Mouse (Mus musculus) erythroblast, embryonic 14.5 days (primary cell): ENCODE data around the gene Pprc1. TPM values are rescaled to one million over a fixed set of nuclear protein-coding genes. Genes with fewer than 3 reads are reported as not detected.
A peak's percentile ranks its signal among the peaks of the same experiment; 100 is the strongest.

Source experiments
- H3K27me3 ChIP-seq: 2 replicates; pipeline ENCODE4 v1.6.1; 2012; ENCODE audit warnings: inconsistent platforms; ENCODE audit not compliant: control insufficient read depth
- H3K36me3 ChIP-seq: 2 replicates; pipeline ENCODE4 v1.6.1; 2012; ENCODE audit warnings: mild to moderate bottlenecking, inconsistent platforms; ENCODE audit not compliant: control insufficient read depth
- H3K4me1 ChIP-seq: 2 replicates; pipeline ENCODE4 v1.6.1; 2012; ENCODE audit warnings: inconsistent platforms; ENCODE audit not compliant: control insufficient read depth
- H3K4me3 ChIP-seq: replicated peaks from 2 replicates; pipeline ENCODE3; 2012; ENCODE audit warnings: moderate library complexity, mild to moderate bottlenecking, inconsistent platforms
- H3K9me3 ChIP-seq: 2 replicates; pipeline ENCODE4 v1.6.1; 2012; ENCODE audit warnings: low read length, inconsistent platforms, mixed read lengths; ENCODE audit not compliant: control insufficient read depth
- GATA1 ChIP-seq: IDR thresholded peaks from 2 replicates; pipeline ENCODE4 v1.6.1; 2012; ENCODE audit warnings: low read length, inconsistent platforms, mixed read lengths
- TAL1 ChIP-seq: IDR thresholded peaks from 3 replicates; pipeline ENCODE4 v1.6.1; 2012; ENCODE audit warnings: low read length, inconsistent platforms, mixed read lengths
- polyA plus RNA-seq: library from polyadenylated mRNA; stranded (reverse); fragments of >175 nt; gene quantifications from 2 replicates; pipeline ENCODE4 v1.2.3, GENCODE M21; 2012

The Pprc1 gene
- polyA plus RNA-seq, 1 experiment: 1.9 TPM

DNA sequence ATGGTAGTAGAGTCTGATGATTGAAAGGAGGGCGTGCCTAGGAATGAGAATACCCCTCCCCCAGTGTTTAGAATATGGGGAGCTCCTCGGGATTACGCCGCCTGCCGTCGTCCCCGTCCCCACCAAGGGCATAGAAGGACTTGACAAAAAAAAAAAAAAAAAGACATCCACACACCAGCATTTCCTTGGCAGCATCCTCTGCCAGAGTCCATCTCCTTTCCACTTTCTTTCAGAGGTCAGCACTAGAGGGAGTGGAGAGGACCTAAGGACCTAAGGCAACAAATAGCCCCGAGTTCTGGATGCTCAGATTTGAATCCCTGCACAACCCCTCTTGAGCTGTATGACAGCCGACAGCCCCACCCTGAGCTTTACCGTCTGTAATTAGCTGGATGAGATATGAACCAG is 1.9 kb downstream of the Pprc1 start:
- no peak for TF ChIP-seq TAL1
- no peak for TF ChIP-seq GATA1
- Histone ChIP-seq H3K27me3 (peaks cover 41% of the 10 kb centered on the region), H3K4me1 (peaks cover 57% of the 10 kb centered on the region), H3K4me3 (no peak overlapping the region), H3K36me3 (peaks cover 2% of the 10 kb centered on the region; the same call in 1 of the 2 replicates), H3K9me3 (no peaks in the 10 kb centered on the region)

DNA sequence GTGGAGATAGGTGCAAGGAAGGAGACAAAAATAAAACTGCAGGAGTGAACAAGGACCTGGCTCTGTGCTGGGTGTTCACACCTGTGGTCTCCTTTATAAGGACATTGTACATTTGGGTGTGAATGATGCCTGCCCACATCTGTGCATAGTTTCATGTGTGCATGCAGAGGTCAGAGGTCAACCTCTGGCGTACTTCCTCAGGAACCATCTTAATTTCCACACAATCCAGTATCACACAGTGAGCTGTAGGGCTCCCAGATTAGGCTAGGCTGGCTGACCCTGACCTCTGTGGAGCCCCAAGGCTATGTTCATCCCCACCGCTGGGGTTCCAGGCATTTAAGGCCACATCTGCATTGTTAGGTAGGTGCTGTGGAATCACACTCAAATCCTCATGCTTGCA is 2.7 kb downstream of the Pprc1 start:
- Histone ChIP-seq H3K4me3 (no peak overlapping the region), H3K36me3 (peaks cover under 1% of the 10 kb centered on the region; the same call in 1 of the 2 replicates), H3K9me3 (no peaks in the 10 kb centered on the region), H3K27me3 (peaks cover 41% of the 10 kb centered on the region), H3K4me1 (peaks cover 49% of the 10 kb centered on the region)
- no peak for TF ChIP-seq TAL1
- TF ChIP-seq GATA1: no peak

DNA sequence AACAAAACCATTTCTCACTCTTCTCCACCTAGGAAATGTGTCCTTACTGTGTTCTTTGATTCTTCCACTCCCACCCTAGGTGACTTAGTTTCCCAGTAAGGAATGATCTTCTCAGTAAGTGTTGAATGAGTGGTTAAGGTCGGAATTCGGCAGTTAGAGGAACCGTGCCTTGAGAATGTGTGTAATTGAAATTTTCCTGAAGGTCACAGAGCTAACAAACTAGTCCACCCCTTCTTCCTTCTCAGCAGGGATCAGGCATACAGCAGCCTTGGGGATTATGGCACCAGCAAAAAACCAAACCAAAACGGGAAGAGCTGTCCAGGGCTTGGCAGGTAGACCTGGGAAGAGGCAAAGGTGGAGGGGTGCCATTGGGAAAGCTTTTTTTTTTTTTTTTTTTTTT is 4.4 kb downstream of the Pprc1 start:
- Histone ChIP-seq H3K9me3 (no peaks in the 10 kb centered on the region), H3K27me3 (peaks cover 41% of the 10 kb centered on the region), H3K4me1 (peaks cover 38% of the 10 kb centered on the region), H3K36me3 (no peaks in the 10 kb centered on the region), H3K4me3 (no peak overlapping the region)
- TF ChIP-seq TAL1 (no peak), GATA1 (no peak)

- no peaks in the 10 kb centered on the region for H3K9me3 ChIP-seq
- TF ChIP-seq TAL1 (no peak), GATA1 (no peak)
- no peaks in the 10 kb centered on the region for H3K36me3 ChIP-seq
- H3K27me3 ChIP-seq: peaks cover 32% of the 10 kb centered on the region
- H3K4me1 ChIP-seq: peaks cover 27% of the 10 kb centered on the region
- H3K4me3 ChIP-seq: no peak overlapping the region
Measured at GRCm38 (mm10) chr19:46050462-46050861, 5.8 kb downstream of the Pprc1 start.

DNA sequence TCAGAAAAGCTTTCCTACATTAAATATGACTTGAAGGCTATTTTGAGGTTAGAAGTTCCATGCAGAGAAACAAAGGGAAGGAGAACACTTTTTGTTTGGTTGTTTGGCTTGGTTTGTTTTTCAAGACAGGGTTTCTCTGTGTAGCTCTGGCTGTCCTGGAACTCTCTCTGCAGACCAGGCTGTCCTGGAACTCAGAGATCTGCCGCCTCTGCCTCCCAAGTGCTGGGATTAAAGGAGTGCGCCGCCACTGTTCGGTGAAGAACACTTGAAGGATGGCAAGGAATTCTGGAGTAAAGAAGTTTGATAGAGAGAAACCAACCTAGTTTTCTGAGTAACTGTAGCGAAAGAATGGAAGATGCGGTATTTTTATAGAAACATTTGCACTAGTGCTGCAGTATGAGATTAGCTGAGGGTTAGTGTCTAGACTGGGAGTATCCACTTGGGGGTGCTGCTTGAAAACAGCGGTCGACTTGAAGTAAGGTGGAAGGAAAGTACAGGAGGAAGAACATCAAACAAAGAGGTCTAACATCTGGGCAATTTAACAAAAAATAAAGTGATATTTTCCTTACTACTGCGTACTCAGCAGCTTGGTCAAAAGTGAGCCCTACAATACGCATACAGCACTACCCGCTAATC is 11.2 kb downstream of the Pprc1 start:
- Histone ChIP-seq H3K36me3 (peaks cover 18% of the 10 kb centered on the region), H3K4me1 (peaks cover 54% of the 10 kb centered on the region), H3K9me3 (peaks cover 4% of the 10 kb centered on the region), H3K4me3 (peak overlapping the region; percentile 98), H3K27me3 (no peaks in the 10 kb centered on the region)
- no peak for TF ChIP-seq TAL1
- TF ChIP-seq GATA1: no peak

DNA sequence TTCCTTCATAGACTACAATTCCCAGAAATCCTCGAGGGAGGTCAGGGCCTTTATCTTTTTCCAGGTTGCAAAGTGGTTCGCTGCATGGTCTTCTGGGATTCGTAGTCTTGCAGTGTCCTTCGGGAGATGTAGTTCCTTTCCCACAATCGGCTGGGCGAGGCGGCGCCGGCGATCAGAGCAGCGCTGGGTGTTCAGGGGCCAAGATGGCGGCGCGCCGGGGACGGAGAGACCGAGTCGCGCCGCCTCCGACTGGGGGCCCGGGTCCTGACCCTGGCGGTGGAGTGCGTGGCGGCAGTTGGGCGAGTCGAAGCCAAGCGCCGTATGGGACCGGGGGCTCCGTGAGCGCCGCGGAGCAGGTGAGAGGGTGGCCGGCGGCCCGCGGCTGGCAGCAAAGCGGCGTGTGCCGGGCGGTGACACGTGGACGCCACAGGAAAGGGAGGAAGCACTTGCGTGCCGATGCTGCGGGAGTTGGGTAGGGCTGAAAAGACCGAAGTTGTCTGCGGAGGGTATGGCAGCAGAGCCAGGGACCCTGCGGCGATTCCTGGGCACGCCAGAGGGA is 11.8 kb downstream of the Pprc1 start:
- H3K4me1 ChIP-seq: peaks cover 60% of the 10 kb centered on the region
- peaks cover 4% of the 10 kb centered on the region for H3K9me3 ChIP-seq
- no peaks in the 10 kb centered on the region for H3K27me3 ChIP-seq
- H3K4me3 ChIP-seq: peak overlapping the region; percentile 98
- peaks cover 24% of the 10 kb centered on the region for H3K36me3 ChIP-seq
- peak; percentile 86 for TF ChIP-seq GATA1
- TF ChIP-seq TAL1: no peak

GRCm38 (mm10) chr19:46056947-46057607 is 12.4 kb downstream of the Pprc1 start:
- peaks cover 4% of the 10 kb centered on the region for H3K9me3 ChIP-seq
- no peak for TF ChIP-seq GATA1
- TF ChIP-seq TAL1: no peak
- H3K4me3 ChIP-seq: peak overlapping the region; percentile 98
- peaks cover 30% of the 10 kb centered on the region for H3K36me3 ChIP-seq
- peaks cover 66% of the 10 kb centered on the region for H3K4me1 ChIP-seq
- H3K27me3 ChIP-seq: no peaks in the 10 kb centered on the region

DNA sequence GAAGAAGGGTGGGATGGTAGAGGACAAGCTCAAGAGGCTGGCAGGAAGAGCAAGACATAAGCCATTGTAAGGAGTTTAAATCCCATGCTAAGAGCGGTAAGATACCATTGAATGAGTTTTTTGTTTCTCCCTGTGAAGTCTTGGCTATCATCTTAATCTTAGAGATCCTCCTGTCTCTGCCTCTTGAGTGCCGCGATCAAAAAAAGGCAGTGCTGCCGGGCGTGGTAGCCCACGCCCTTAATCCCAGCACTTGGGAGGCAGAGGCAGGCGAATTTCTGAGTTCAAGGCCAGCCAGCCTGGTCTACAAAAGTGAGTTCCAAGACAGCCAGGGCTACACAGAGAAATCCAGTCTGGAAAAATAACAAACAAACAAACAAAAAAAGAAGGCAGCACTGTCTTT is 13.8 kb downstream of the Pprc1 start:
- H3K4me1 ChIP-seq: peaks cover 74% of the 10 kb centered on the region
- H3K4me3 ChIP-seq: peak overlapping the region; percentile 98
- H3K9me3 ChIP-seq: peaks cover 4% of the 10 kb centered on the region
- H3K36me3 ChIP-seq: peaks cover 44% of the 10 kb centered on the region
- no peak for TF ChIP-seq GATA1
- TF ChIP-seq TAL1: no peak
- no peaks in the 10 kb centered on the region for H3K27me3 ChIP-seq

DNA sequence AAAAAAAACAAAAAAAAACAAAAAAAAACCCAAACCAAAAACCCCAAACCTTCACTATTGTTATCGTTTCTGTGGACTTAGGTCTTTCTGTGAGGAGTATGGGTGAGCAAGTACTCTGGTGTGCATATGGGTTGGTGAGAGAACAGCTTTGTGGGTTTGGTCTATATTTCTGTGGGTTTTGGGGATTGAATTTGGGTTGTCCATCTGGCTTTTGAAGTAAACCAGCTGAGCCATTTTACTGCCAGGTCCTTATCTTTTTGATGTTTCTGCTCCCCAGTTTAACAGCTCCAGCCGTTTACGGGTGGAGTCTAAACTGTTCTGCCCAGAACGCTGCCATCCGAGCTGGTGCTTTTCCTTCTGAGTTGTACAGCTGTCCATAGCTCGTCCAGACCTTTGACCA is 16.2 kb downstream of the Pprc1 start:
- Histone ChIP-seq H3K9me3 (peaks cover 4% of the 10 kb centered on the region), H3K4me3 (peak overlapping the region; percentile 55), H3K27me3 (no peaks in the 10 kb centered on the region), H3K4me1 (peaks cover 73% of the 10 kb centered on the region), H3K36me3 (peaks cover 67% of the 10 kb centered on the region)
- TF ChIP-seq TAL1 (no peak), GATA1 (no peak)

DNA sequence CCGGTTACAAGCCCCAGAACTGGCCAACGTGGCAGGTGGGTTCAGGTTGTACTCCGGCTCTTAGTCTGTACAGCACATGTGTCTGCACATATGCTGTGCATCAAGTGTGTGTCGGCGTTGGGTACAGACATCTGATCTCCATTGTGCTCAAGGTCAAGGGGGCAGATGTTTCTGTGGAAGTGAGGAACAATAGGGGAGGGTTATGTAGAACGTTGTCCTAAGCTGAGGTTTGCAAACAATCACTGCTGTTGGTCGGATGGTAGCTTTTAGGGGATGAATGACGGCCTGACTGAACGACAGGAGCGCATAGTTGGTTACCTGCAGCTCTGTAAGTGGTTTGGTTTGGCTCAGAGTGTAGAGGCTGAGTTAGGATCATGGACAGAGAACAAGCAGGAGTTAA is 23.4 kb downstream of the Pprc1 start:
- Histone ChIP-seq H3K27me3 (no peaks in the 10 kb centered on the region), H3K36me3 (peaks cover 98% of the 10 kb centered on the region), H3K9me3 (no peaks in the 10 kb centered on the region), H3K4me3 (no peak overlapping the region), H3K4me1 (peaks cover 24% of the 10 kb centered on the region)
- TF ChIP-seq GATA1 (no peak), TAL1 (no peak)
